Mouse (Mus musculus) left cerebral cortex, postnatal 14 days (tissue): ENCODE measurements around the gene Slc30a10. TPM values are rescaled to one million over a fixed set of nuclear protein-coding genes. Genes with fewer than 3 reads are reported as not detected.

ENCODE experiments used
- DNase-seq, 2 experiments: peaks; one replicate each; pipeline ENCODE4 v3.0.0; 2021 to 2022; ENCODE audit warnings: low spot score in 2 of 2, mixed read lengths in 1 of 2
- intact Hi-C: fragments of 180-260 bp; cut with DNase I; formaldehyde crosslinking; loops from one replicate; pipeline ENCODE4 v1.15.1; 2025
- total RNA-seq, 2 experiments: library from RNA; stranded (reverse); gene quantifications; 2 replicates each; pipeline ENCODE4 v1.2.3; 2021

Gene Slc30a10
- total RNA-seq, 2 experiments from 2014 or later: 11.2 to 12.5 TPM

GRCm38 (mm10) chr1:185454955-185455701, 480 bp downstream of the Slc30a10 start:
- DNase-seq: peak; percentile 48 to 55
- intact Hi-C loops: no loop called here

GRCm38 (mm10) chr1:185456327-185456726, 1.7 kb downstream of the Slc30a10 start:
- DNase-seq: no peak
- intact Hi-C loops: no loop called here

GRCm38 (mm10) chr1:185460096-185460495, 5.4 kb downstream of the Slc30a10 start:
- intact Hi-C loops: no loop called here
- DNase-seq: no peak

- intact Hi-C loops: no loop called here
- DNase-seq: no peak
Measured at GRCm38 (mm10) chr1:185462889-185463288, 8.2 kb downstream of the Slc30a10 start.

- intact Hi-C loops: no loop called here
- DNase-seq: no peak
Measured at GRCm38 (mm10) chr1:185469551-185470021, 14.9 kb downstream of the Slc30a10 start.

- intact Hi-C loops: no loop called here
- no peak for DNase-seq
Measured at GRCm38 (mm10) chr1:185472025-185472720, 17.5 kb downstream of the Slc30a10 start.

GRCm38 (mm10) chr1:185472730-185473129, 18.1 kb downstream of the Slc30a10 start:
- intact Hi-C loops: no loop called here

GRCm38 (mm10) chr1:185473437-185473836, 18.8 kb downstream of the Slc30a10 start:
- intact Hi-C loops: no loop called here
- DNase-seq: no peak

More at GRCm38 (mm10) chr1:185472730-185473129, 18.1 kb downstream of the Slc30a10 start:
- DNase-seq: no peak

- intact Hi-C loops: no loop called here
- DNase-seq: no peak
Measured at GRCm38 (mm10) chr1:185479861-185480260, 25.2 kb downstream of the Slc30a10 start.

- intact Hi-C loops: no loop called here
- peak; percentile 54 to 66 for DNase-seq
Measured at GRCm38 (mm10) chr1:185482001-185482761, 27.5 kb downstream of the Slc30a10 start.

- intact Hi-C loops: no loop called here
- no peak for DNase-seq
Measured at GRCm38 (mm10) chr1:185482762-185483161, 28.1 kb downstream of the Slc30a10 start.

GRCm38 (mm10) chr1:185483356-185484057, 28.9 kb downstream of the Slc30a10 start:
- intact Hi-C loops: no loop called here
- no peak for DNase-seq

- peak; percentile 11 to 14 for DNase-seq
- intact Hi-C loops: no loop called here
Measured at GRCm38 (mm10) chr1:185484281-185484680, 29.6 kb downstream of the Slc30a10 start.

- no peak for DNase-seq
- intact Hi-C loops: no loop called here
Measured at GRCm38 (mm10) chr1:185489893-185490292, 35.2 kb downstream of the Slc30a10 start.

GRCm38 (mm10) chr1:185490603-185491002, 36.0 kb downstream of the Slc30a10 start:
- no peak for DNase-seq
- intact Hi-C loops: no loop called here

GRCm38 (mm10) chr1:185493439-185494034, 38.9 kb downstream of the Slc30a10 start:
- intact Hi-C loops: no loop called here
- DNase-seq: peak; percentile 10 to 30

- intact Hi-C loops: no loop called here
Measured at GRCm38 (mm10) chr1:185496791-185497460, 42.3 kb downstream of the Slc30a10 start.

GRCm38 (mm10) chr1:185500602-185501001, 46.0 kb downstream of the Slc30a10 start:
- intact Hi-C loops: loop anchor here (5.0 kb wide), 2 partner anchors 63 to 78 kb away; no protein-coding TSS in a partner anchor
- no peak for DNase-seq

More at GRCm38 (mm10) chr1:185496791-185497460, 42.3 kb downstream of the Slc30a10 start:
- no peak for DNase-seq
